Mouse (Mus musculus) MEL (cell line): Measurements from ENCODE around the gene Egfl7. TPM values are rescaled to one million over a fixed set of nuclear protein-coding genes. Genes with fewer than 3 reads are reported as not detected.

Experiments
- EP300 ChIP-seq, 2 experiments: IDR thresholded peaks; 2 replicates each; pipeline ENCODE4 v1.6.1; 2011; ENCODE audit warnings: improper control_type of control experiment in 2 of 2, low read length in 2 of 2, low read depth in 1 of 2, mild to moderate bottlenecking in 1 of 2
- MEF2A ChIP-seq: IDR thresholded peaks from 2 replicates; pipeline ENCODE4 v1.6.1; 2014; ENCODE audit warnings: low read depth, mild to moderate bottlenecking, inconsistent platforms, low read length, improper control_type of control experiment; ENCODE audit not compliant: poor library complexity, insufficient replicate concordance, severe bottlenecking; ENCODE audit errors: extremely low read depth
- POLR2AphosphoS5 ChIP-seq: IDR thresholded peaks from 2 replicates; pipeline ENCODE4 v1.6.1; 2012; ENCODE audit warnings: low read depth, borderline replicate concordance, mild to moderate bottlenecking, inconsistent platforms, low read length, moderate library complexity, mixed read lengths
- TBP ChIP-seq: IDR thresholded peaks from 2 replicates; pipeline ENCODE4 v1.8.0; 2011; ENCODE audit warnings: low read depth, low read length, improper control_type of control experiment
- ZC3H11A ChIP-seq: IDR thresholded peaks from 2 replicates; pipeline ENCODE4 v1.6.1; 2012; ENCODE audit warnings: low read depth, mild to moderate bottlenecking, inconsistent platforms, low read length, improper control_type of control experiment
- polyA plus RNA-seq, 2 experiments: library from polyadenylated mRNA; stranded (reverse) in 1 of 2; unstranded in 1 of 2; fragments of >175 nt in 1 of 2; fragments of >200 nt in 1 of 2; gene quantifications; 2 replicates each; pipeline versions ENCODE4 v1.2.1 to v1.2.4; 2012; ENCODE audit warnings: low replicate concordance in 2 of 2, low read depth in 1 of 2; ENCODE audit not compliant: insufficient read length in 2 of 2, insufficient read depth in 1 of 2, missing spikeins in 1 of 2
- total RNA-seq: library from RNA; depleted of rRNA; stranded (reverse); fragments of 300-350 nt; gene quantifications from 2 replicates; pipeline ENCODE4 v1.2.3, GENCODE M21; 2012; rRNA removed

The Egfl7 gene
- total and polyA plus RNA-seq, 3 experiments: 73.9 to 125 TPM; not detected in 1

DNA sequence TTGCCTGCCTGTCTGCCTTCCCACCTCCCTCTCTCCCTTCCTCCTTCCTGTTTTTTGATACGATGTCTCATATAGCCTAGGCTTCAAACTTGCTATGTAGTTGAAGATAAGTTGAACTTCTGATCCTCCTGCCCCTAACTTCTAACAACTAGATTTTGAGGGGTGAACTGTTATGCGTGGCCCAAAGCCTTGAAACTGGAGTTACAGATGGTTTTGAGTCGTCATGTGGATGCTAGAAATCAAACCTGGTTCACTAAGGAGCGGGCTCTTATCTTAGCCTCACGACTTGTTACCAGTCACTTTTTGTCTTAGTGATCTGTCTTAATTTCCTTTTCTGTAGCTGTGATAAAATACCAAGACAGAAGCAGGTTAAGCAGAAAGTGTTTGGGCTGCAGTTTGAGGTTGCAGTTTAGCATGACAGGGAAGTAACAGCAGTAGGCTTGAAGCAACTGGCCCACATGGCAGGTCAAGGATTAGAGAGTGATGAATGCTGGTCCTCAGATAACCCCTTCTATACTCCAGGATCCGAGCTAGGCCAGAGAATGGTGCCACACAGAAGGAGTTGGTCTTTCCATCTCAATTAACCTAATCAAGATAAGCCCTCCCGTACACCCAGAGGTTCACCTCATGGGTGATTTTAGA is 61.3 kb downstream of the Egfl7 start (continued):
- TF ChIP-seq MEF2A: no peak
- TF ChIP-seq TBP: 0 out of 2 replicates have a peak, but pooled peaks have one; percentile 2
- peak in 1 of 2 experiments; percentile 42; a peak in 1 of 4 replicates for TF ChIP-seq EP300 (IDR thresholded peaks at IDR 0.05; ENCODE audit: low read depth in 1 of 2, low read length in 2 of 2)
- TF ChIP-seq POLR2AphosphoS5: no peak
- no peak for TF ChIP-seq ZC3H11A
- TF ChIP-seq, all 39 proteins: peak for 8

Other genes with a start within 250 kb of the Egfl7 start
- gene Dnlz, start 227.9 kb upstream of the Egfl7 start, total RNA-seq: 17.4 and 21.8 TPM in 2 replicates
- 10 to 100 TPM in 1 of 2 experiments, not detected in 1; 27.7 TPM for gene Dnlz, start 227.9 kb upstream of the Egfl7 start, polyA plus RNA-seq
- gene Card9, start 219.1 kb upstream of the Egfl7 start, total RNA-seq: 0.16 and 0.35 TPM in 2 replicates
- under 1 TPM in 1 of 2 experiments, not detected in 1; 0.72 TPM for gene Card9, start 219.1 kb upstream of the Egfl7 start, polyA plus RNA-seq
- gene Snapc4, start 199.4 kb upstream of the Egfl7 start, total RNA-seq: 40.3 and 49.3 TPM in 2 replicates
- gene Snapc4, start 199.4 kb upstream of the Egfl7 start, polyA plus RNA-seq: 10 to 100 TPM in 1 of 2 experiments, not detected in 1; 57.6 TPM
- 51.7 and 63.6 TPM in 2 replicates for gene Entr1, start 190.7 kb upstream of the Egfl7 start, total RNA-seq
- gene Entr1, start 190.7 kb upstream of the Egfl7 start, polyA plus RNA-seq: 10 to 100 TPM in 1 of 2 experiments, not detected in 1; 71.1 TPM
- gene Pmpca, start 190.7 kb upstream of the Egfl7 start, total RNA-seq: 87.6 and 96.5 TPM in 2 replicates
- gene Pmpca, start 190.7 kb upstream of the Egfl7 start, polyA plus RNA-seq: 100 to 1,000 TPM in 1 of 2 experiments, 10 to 100 TPM in 1; 46.4 to 166 TPM
- gene Inpp5e, start 170.8 kb upstream of the Egfl7 start, total RNA-seq: 9.6 and 11.2 TPM in 2 replicates
- gene Inpp5e, start 170.8 kb upstream of the Egfl7 start, polyA plus RNA-seq: 10 to 100 TPM in 1 of 2 experiments, not detected in 1; 17.5 TPM
- gene Sec16a, start 134.8 kb upstream of the Egfl7 start, total RNA-seq: 20.3 and 21.4 TPM in 2 replicates
- gene Sec16a, start 134.8 kb upstream of the Egfl7 start, polyA plus RNA-seq: 10 to 100 TPM in 1 of 2 experiments, not detected in 1; 38.0 TPM
- 0.39 TPM in 1 of 2 replicates, not detected in the other for gene Notch1, start 63.4 kb upstream of the Egfl7 start, total RNA-seq
- under 1 TPM in 1 of 2 experiments, not detected in 1; 0.06 TPM for gene Notch1, start 63.4 kb upstream of the Egfl7 start, polyA plus RNA-seq
- gene Gm20532, start 6.6 kb downstream of the Egfl7 start, total RNA-seq: 0.15 TPM in 1 of 2 replicates, not detected in the other
- not detected for gene Gm20532, start 6.6 kb downstream of the Egfl7 start, polyA plus RNA-seq
- 21.0 and 22.3 TPM in 2 replicates for gene Agpat2, start 24.4 kb downstream of the Egfl7 start, total RNA-seq
- gene Agpat2, start 24.4 kb downstream of the Egfl7 start, polyA plus RNA-seq: 10 to 100 TPM in 1 of 2 experiments, not detected in 1; 42.4 TPM
- 0.33 and 0.42 TPM in 2 replicates for gene Fam69b, start 48.4 kb downstream of the Egfl7 start, total RNA-seq
- under 1 TPM in 1 of 2 experiments, not detected in 1; 0.67 TPM for gene Fam69b, start 48.4 kb downstream of the Egfl7 start, polyA plus RNA-seq
- not detected in 2 replicates for gene Lcn4, start 91.3 kb downstream of the Egfl7 start, total RNA-seq
- not detected for gene Lcn4, start 91.3 kb downstream of the Egfl7 start, polyA plus RNA-seq